Mouse (Mus musculus): ENCODE measurements around the gene Gm3336. TPM values are rescaled to one million over a fixed set of nuclear protein-coding genes. Genes with fewer than 3 reads are reported as not detected.

The Gm3336 gene
- polyA plus RNA-seq, 1 experiment, result not detected

GRCm38 (mm10) chr8:70684291-70684690 is 34.1 kb upstream of the Gm3336 start:
- Histone ChIP-seq H3K4me1 (ENCODE audit: control insufficient read depth, insufficient read depth, insufficient read length, low read length) (peaks cover 3% of the 10 kb centered on the region; the same call in 1 of the 2 replicates), H3K4me3 (ENCODE audit: insufficient read depth, low read depth, low read length) (no peak overlapping the region), H3K27ac (replicated peaks; ENCODE audit: low read depth, low read length) (no peak overlapping the region)

- Histone ChIP-seq H3K4me3 (ENCODE audit: insufficient read depth, low read depth, low read length) (no peak overlapping the region), H3K4me1 (ENCODE audit: control insufficient read depth, insufficient read depth, insufficient read length, low read length) (peaks cover 6% of the 10 kb centered on the region; the same call in 1 of the 2 replicates), H3K27ac (replicated peaks; ENCODE audit: low read depth, low read length) (no peak overlapping the region)
These were observed 30.8 kb upstream of the Gm3336 start for GRCm38 (mm10) chr8:70687576-70687975.

GRCm38 (mm10) chr8:70688136-70688535 is 30.2 kb upstream of the Gm3336 start:
- Histone ChIP-seq H3K4me3 (ENCODE audit: insufficient read depth, low read depth, low read length) (no peak overlapping the region), H3K4me1 (ENCODE audit: control insufficient read depth, insufficient read depth, insufficient read length, low read length) (peaks cover 6% of the 10 kb centered on the region; the same call in 1 of the 2 replicates), H3K27ac (replicated peaks; ENCODE audit: low read depth, low read length) (no peak overlapping the region)

- Histone ChIP-seq H3K27ac (replicated peaks; ENCODE audit: low read depth, low read length) (no peak overlapping the region), H3K4me1 (ENCODE audit: control insufficient read depth, insufficient read depth, insufficient read length, low read length) (peaks cover 6% of the 10 kb centered on the region; the same call in 1 of the 2 replicates), H3K4me3 (ENCODE audit: insufficient read depth, low read depth, low read length) (no peak overlapping the region)
These were observed 28.4 kb upstream of the Gm3336 start for GRCm38 (mm10) chr8:70689892-70690390.

- H3K27ac ChIP-seq (replicated peaks; ENCODE audit: low read depth, low read length), result no peak overlapping the region
- H3K4me3 ChIP-seq (ENCODE audit: insufficient read depth, low read depth, low read length), result no peak overlapping the region
- H3K4me1 ChIP-seq (ENCODE audit: control insufficient read depth, insufficient read depth, insufficient read length, low read length), result peaks cover 14% of the 10 kb centered on the region
These were observed 27.1 kb upstream of the Gm3336 start for GRCm38 (mm10) chr8:70691230-70691629.

GRCm38 (mm10) chr8:70691727-70692231 is 26.6 kb upstream of the Gm3336 start:
- Histone ChIP-seq H3K4me1 (ENCODE audit: control insufficient read depth, insufficient read depth, insufficient read length, low read length) (peaks cover 14% of the 10 kb centered on the region), H3K4me3 (ENCODE audit: insufficient read depth, low read depth, low read length) (no peak overlapping the region), H3K27ac (replicated peaks; ENCODE audit: low read depth, low read length) (no peak overlapping the region)

- Histone ChIP-seq H3K27ac (replicated peaks; ENCODE audit: low read depth, low read length) (no peak overlapping the region), H3K4me1 (ENCODE audit: control insufficient read depth, insufficient read depth, insufficient read length, low read length) (peaks cover 23% of the 10 kb centered on the region), H3K4me3 (ENCODE audit: insufficient read depth, low read depth, low read length) (no peak overlapping the region)
These were observed 24.7 kb upstream of the Gm3336 start for GRCm38 (mm10) chr8:70693636-70694035.

- Histone ChIP-seq H3K27ac (replicated peaks; ENCODE audit: low read depth, low read length) (peak overlapping the region; percentile 68), H3K4me3 (ENCODE audit: insufficient read depth, low read depth, low read length) (0 out of 2 replicates have a peak overlapping the region, but pooled peaks have one; percentile 18), H3K4me1 (ENCODE audit: control insufficient read depth, insufficient read depth, insufficient read length, low read length) (peaks cover 23% of the 10 kb centered on the region)
These were observed 22.9 kb upstream of the Gm3336 start for GRCm38 (mm10) chr8:70695318-70696018.

- peaks cover 23% of the 10 kb centered on the region for H3K4me1 ChIP-seq (ENCODE audit: control insufficient read depth, insufficient read depth, insufficient read length, low read length)
- peak overlapping the region; percentile 68 for H3K27ac ChIP-seq (replicated peaks; ENCODE audit: low read depth, low read length)
- H3K4me3 ChIP-seq (ENCODE audit: insufficient read depth, low read depth, low read length), result no peak overlapping the region
These were observed 22.1 kb upstream of the Gm3336 start for GRCm38 (mm10) chr8:70696019-70696885.

GRCm38 (mm10) chr8:70696946-70697345 is 21.4 kb upstream of the Gm3336 start:
- no peak overlapping the region for H3K4me3 ChIP-seq (ENCODE audit: insufficient read depth, low read depth, low read length)
- H3K4me1 ChIP-seq (ENCODE audit: control insufficient read depth, insufficient read depth, insufficient read length, low read length), result peaks cover 22% of the 10 kb centered on the region
- H3K27ac ChIP-seq (replicated peaks; ENCODE audit: low read depth, low read length), result peak overlapping the region; percentile 99

- H3K4me1 ChIP-seq (ENCODE audit: control insufficient read depth, insufficient read depth, insufficient read length, low read length), result peaks cover 21% of the 10 kb centered on the region
- H3K4me3 ChIP-seq (ENCODE audit: insufficient read depth, low read depth, low read length), result peak overlapping the region; percentile 79
- H3K27ac ChIP-seq (replicated peaks; ENCODE audit: low read depth, low read length), result peak overlapping the region; percentile 99
These were observed 20.7 kb upstream of the Gm3336 start for GRCm38 (mm10) chr8:70697366-70698250.

GRCm38 (mm10) chr8:70698310-70699109 is 19.8 kb upstream of the Gm3336 start, which contains the start of gene Jund:
Gene Jund (plus strand): TSS chr8:70698949.
- Histone ChIP-seq H3K4me3 (ENCODE audit: insufficient read depth, low read depth, low read length) (peak within 1 kb of the TSS; percentile 100), H3K27ac (replicated peaks; ENCODE audit: low read depth, low read length) (peak within 1 kb of the TSS; percentile 99), H3K4me1 (ENCODE audit: control insufficient read depth, insufficient read depth, insufficient read length, low read length) (peaks cover 21% of the 10 kb centered on the region)

- Histone ChIP-seq H3K4me3 (ENCODE audit: insufficient read depth, low read depth, low read length) (peak overlapping the region; percentile 100), H3K27ac (replicated peaks; ENCODE audit: low read depth, low read length) (peak overlapping the region; percentile 99), H3K4me1 (ENCODE audit: control insufficient read depth, insufficient read depth, insufficient read length, low read length) (peaks cover 21% of the 10 kb centered on the region)
These were observed 19.1 kb upstream of the Gm3336 start for GRCm38 (mm10) chr8:70699116-70699833.
